ENCODE assay signal across 8 mouse cellular contexts in the genomic region with DNA sequence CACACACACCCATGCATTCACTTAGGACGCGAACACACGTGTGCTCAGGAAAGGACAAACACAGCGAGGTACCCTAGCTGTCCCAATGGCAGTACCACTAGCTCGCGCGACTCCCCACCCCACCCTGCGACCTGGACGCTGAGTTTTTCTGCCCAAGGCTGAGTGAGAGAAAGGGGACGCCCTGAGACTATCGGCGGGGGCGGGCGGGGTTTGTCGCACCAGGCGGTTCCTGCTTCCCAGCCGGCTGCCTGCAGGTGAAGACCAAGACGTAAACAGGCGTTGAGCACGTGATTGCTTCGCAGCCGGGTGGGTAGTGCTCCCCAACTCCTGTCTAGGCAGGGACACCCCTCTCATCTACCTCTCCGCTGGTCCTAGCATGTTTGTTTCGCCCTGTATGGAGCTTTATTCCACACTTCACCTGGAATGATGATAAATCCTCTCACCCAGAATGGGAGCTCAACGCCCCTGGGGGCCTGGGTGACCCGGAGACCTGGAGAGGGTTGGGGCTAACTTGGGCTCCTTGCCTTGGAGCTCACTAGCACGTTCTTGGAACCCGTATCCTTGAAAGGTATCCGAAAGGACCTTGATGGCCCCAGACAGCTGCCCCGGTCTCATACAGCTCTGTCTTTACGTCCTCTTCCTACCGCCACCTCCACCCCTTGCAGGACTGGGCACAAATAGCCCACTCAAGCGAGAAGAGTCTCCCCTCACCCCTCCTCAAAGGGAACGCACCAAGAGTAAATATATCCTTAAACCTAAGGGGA. TPM values are rescaled to one million over a fixed set of nuclear protein-coding genes. Genes with fewer than 3 reads are reported as not detected.
DNase-seq lines count a peak whose midpoint lies in the region; ATAC-seq lines count a peak whose summit lies in the region.

No protein-coding gene starts in this region.

- peak overlapping the region; percentile 99 for H3K27ac ChIP-seq in forebrain, embryonic 15.5 days (replicated peaks)
- H3K27ac ChIP-seq in hindbrain, embryonic 12.5 days: peak overlapping the region; percentile 98
- H3K27ac ChIP-seq in limb, embryonic 15.5 days: peak overlapping the region; percentile 99
- H3K27ac ChIP-seq in midbrain, embryonic 16.5 days (ENCODE audit: low read length): peak overlapping the region; percentile 90

- H3K9ac ChIP-seq in forebrain, embryonic 15.5 days (replicated peaks): peak overlapping the region; percentile 79
- peak overlapping the region; percentile 59 for H3K9ac ChIP-seq in hindbrain, embryonic 12.5 days
- H3K9ac ChIP-seq in limb, embryonic 15.5 days: peak overlapping the region; percentile 45
- H3K9ac ChIP-seq in midbrain, embryonic 16.5 days (ENCODE audit: low read depth, low read length): peak overlapping the region; percentile 58

- WGBS in forebrain, embryonic 15.5 days: under 1% methylated on average over 34 of the region's 34 CpGs
- 0% methylated on average over 34 of the region's 34 CpGs for WGBS in hindbrain, embryonic 12.5 days
- 0% methylated on average over 34 of the region's 34 CpGs for WGBS in limb, embryonic 15.5 days
- WGBS in midbrain, embryonic 16.5 days: 1% methylated on average over 33 of the region's 34 CpGs

- H3K27me3 ChIP-seq in forebrain, embryonic 15.5 days: no peaks in the 10 kb centered on the region
- peaks cover 4% of the 10 kb centered on the region; the same call in 1 of the 2 replicates for H3K27me3 ChIP-seq in hindbrain, embryonic 12.5 days
- no peaks in the 10 kb centered on the region for H3K27me3 ChIP-seq in limb, embryonic 15.5 days
- H3K27me3 ChIP-seq in midbrain, embryonic 16.5 days (ENCODE audit: control insufficient read depth, insufficient read depth, low read depth, low read length): no peaks in the 10 kb centered on the region

- ATAC-seq in frontal cortex, adult (ENCODE audit: low TSS enrichment): 0 out of 2 replicates have a peak, but pooled peaks have one; percentile 0
- ATAC-seq in forebrain, embryonic 15.5 days (replicated peaks): peak; percentile 26
- peak; percentile 29 for ATAC-seq in hindbrain, embryonic 12.5 days (ENCODE audit: low FRiP score)
- peak; percentile 27; the same call in 1 of the 2 replicates for ATAC-seq in limb, embryonic 15.5 days (ENCODE audit: insufficient number of reproducible peaks, low FRiP score, low TSS enrichment, low read depth)
- peak; percentile 13; the same call in 1 of the 2 replicates for ATAC-seq in midbrain, embryonic 16.5 days

- peak overlapping the region; percentile 85 for H3K4me3 ChIP-seq in forebrain, embryonic 15.5 days
- peak overlapping the region; percentile 60 for H3K4me3 ChIP-seq in hindbrain, embryonic 12.5 days
- peak overlapping the region; percentile 67 for H3K4me3 ChIP-seq in limb, embryonic 15.5 days
- peak overlapping the region; percentile 36 for H3K4me3 ChIP-seq in midbrain, embryonic 16.5 days (ENCODE audit: low read depth, low read length)

- peaks cover 62% of the 10 kb centered on the region for H3K4me1 ChIP-seq in forebrain, embryonic 15.5 days
- peaks cover 60% of the 10 kb centered on the region for H3K4me1 ChIP-seq in hindbrain, embryonic 12.5 days
- peaks cover 68% of the 10 kb centered on the region for H3K4me1 ChIP-seq in limb, embryonic 15.5 days
- H3K4me1 ChIP-seq in midbrain, embryonic 16.5 days (ENCODE audit: control insufficient read depth, insufficient read depth, low read length): peaks cover 31% of the 10 kb centered on the region

- H3K9me3 ChIP-seq in forebrain, embryonic 15.5 days: no peaks in the 10 kb centered on the region
- H3K9me3 ChIP-seq in hindbrain, embryonic 12.5 days (replicated peaks): no peaks in the 10 kb centered on the region
- H3K9me3 ChIP-seq in limb, embryonic 15.5 days: no peaks in the 10 kb centered on the region
- no peaks in the 10 kb centered on the region for H3K9me3 ChIP-seq in midbrain, embryonic 16.5 days (replicated peaks; ENCODE audit: control insufficient read depth, low read length, poor library complexity, severe bottlenecking)

- DNase-seq in frontal cortex, postnatal 10 days (ENCODE audit: low spot score in 2 of 2): no peak
- DNase-seq in c-Kit-positive CD71-positive TER-119-positive erythroid progenitor cells, embryonic 14.5 days (ENCODE audit: low spot score): peak; percentile 49
- peak; percentile 67 for DNase-seq in testis, postnatal 14 days (ENCODE audit: low spot score)

- peak overlapping the region; percentile 62 for H3K4me2 ChIP-seq in forebrain, embryonic 15.5 days (replicated peaks)
- peak overlapping the region; percentile 91 for H3K4me2 ChIP-seq in hindbrain, embryonic 12.5 days (replicated peaks)
- H3K4me2 ChIP-seq in limb, embryonic 15.5 days: peak overlapping the region; percentile 90
- peak overlapping the region; percentile 68 for H3K4me2 ChIP-seq in midbrain, embryonic 16.5 days (ENCODE audit: low read length)

- peaks cover 12% of the 10 kb centered on the region for H3K36me3 ChIP-seq in forebrain, embryonic 15.5 days
- H3K36me3 ChIP-seq in hindbrain, embryonic 12.5 days: peaks cover 17% of the 10 kb centered on the region
- H3K36me3 ChIP-seq in limb, embryonic 15.5 days: peaks cover 19% of the 10 kb centered on the region
- peaks cover 5% of the 10 kb centered on the region for H3K36me3 ChIP-seq in midbrain, embryonic 16.5 days (ENCODE audit: control insufficient read depth, insufficient read depth, low read length)

RNA-seq across cellular contexts. Expression of a gene that starts 1.5 kb away (rescaled TPM):
- 25.7 and 27.7 TPM in 2 replicates for polyA plus RNA-seq in forebrain, embryonic 15.5 days (2015; fragmentation: Nextera tagmentation; extraction: Ambion mirVana)
- 71.0 and 72.1 TPM in 2 replicates for polyA plus RNA-seq in hindbrain, embryonic 12.5 days (2016; fragmentation: Nextera tagmentation; extraction: Ambion mirVana)
- polyA plus RNA-seq in limb, embryonic 15.5 days (2015; fragmentation: Nextera tagmentation; extraction: Ambion mirVana): 66.8 and 68.3 TPM in 2 replicates
- polyA plus RNA-seq in midbrain, embryonic 16.5 days (2015; fragmentation: Nextera tagmentation; extraction: Ambion mirVana): 15.5 and 17.2 TPM in 2 replicates

RNA-seq across cellular contexts. Expression of a gene that starts 9.5 kb away (rescaled TPM):
- polyA plus RNA-seq in forebrain, embryonic 15.5 days (2015; fragmentation: Nextera tagmentation; extraction: Ambion mirVana): 83.9 and 87.1 TPM in 2 replicates
- 79.4 and 81.6 TPM in 2 replicates for polyA plus RNA-seq in hindbrain, embryonic 12.5 days (2016; fragmentation: Nextera tagmentation; extraction: Ambion mirVana)
- 62.5 and 65.1 TPM in 2 replicates for polyA plus RNA-seq in limb, embryonic 15.5 days (2015; fragmentation: Nextera tagmentation; extraction: Ambion mirVana)
- polyA plus RNA-seq in midbrain, embryonic 16.5 days (2015; fragmentation: Nextera tagmentation; extraction: Ambion mirVana): 88.6 and 92.9 TPM in 2 replicates

RNA-seq across cellular contexts. Expression of a gene that starts 10.2 kb away (rescaled TPM):
- 24.0 and 24.4 TPM in 2 replicates for polyA plus RNA-seq in forebrain, embryonic 15.5 days (2015; fragmentation: Nextera tagmentation; extraction: Ambion mirVana)
- polyA plus RNA-seq in hindbrain, embryonic 12.5 days (2016; fragmentation: Nextera tagmentation; extraction: Ambion mirVana): 19.7 and 21.7 TPM in 2 replicates
- 19.6 and 19.8 TPM in 2 replicates for polyA plus RNA-seq in limb, embryonic 15.5 days (2015; fragmentation: Nextera tagmentation; extraction: Ambion mirVana)
- 13.6 and 16.0 TPM in 2 replicates for polyA plus RNA-seq in midbrain, embryonic 16.5 days (2015; fragmentation: Nextera tagmentation; extraction: Ambion mirVana)

RNA-seq across cellular contexts. Expression of a gene that starts 26.8 kb away (rescaled TPM):
- 14.4 and 15.5 TPM in 2 replicates for polyA plus RNA-seq in forebrain, embryonic 15.5 days (2015; fragmentation: Nextera tagmentation; extraction: Ambion mirVana)
- polyA plus RNA-seq in hindbrain, embryonic 12.5 days (2016; fragmentation: Nextera tagmentation; extraction: Ambion mirVana): 10.6 and 11.4 TPM in 2 replicates
- polyA plus RNA-seq in limb, embryonic 15.5 days (2015; fragmentation: Nextera tagmentation; extraction: Ambion mirVana): 3.8 and 4.9 TPM in 2 replicates
- 16.5 and 16.9 TPM in 2 replicates for polyA plus RNA-seq in midbrain, embryonic 16.5 days (2015; fragmentation: Nextera tagmentation; extraction: Ambion mirVana)

RNA-seq across cellular contexts. Expression of a gene that starts 29.8 kb away (rescaled TPM):
- 1.7 and 2.2 TPM in 2 replicates for polyA plus RNA-seq in forebrain, embryonic 15.5 days (2015; fragmentation: Nextera tagmentation; extraction: Ambion mirVana)
- polyA plus RNA-seq in hindbrain, embryonic 12.5 days (2016; fragmentation: Nextera tagmentation; extraction: Ambion mirVana): 0.72 and 0.81 TPM in 2 replicates
- 0.16 and 0.37 TPM in 2 replicates for polyA plus RNA-seq in limb, embryonic 15.5 days (2015; fragmentation: Nextera tagmentation; extraction: Ambion mirVana)
- polyA plus RNA-seq in midbrain, embryonic 16.5 days (2015; fragmentation: Nextera tagmentation; extraction: Ambion mirVana): 2.9 and 3.9 TPM in 2 replicates

Comparison
In these comparisons a context has a peak if more than half of its experiments do, and no peak if none do; other contexts are left out.
1. DNase-seq: peak in c-Kit-positive CD71-positive TER-119-positive erythroid progenitor cells, embryonic 14.5 days (single experiment) and testis, postnatal 14 days (single experiment); none in frontal cortex, postnatal 10 days (0 of 2).
2. Peak in every context shown above with its lines, with median percentiles within 50 percentile points of each other: ATAC-seq, H3K27ac ChIP-seq, H3K4me2 ChIP-seq, H3K4me3 ChIP-seq and H3K9ac ChIP-seq.